8 mouse cellular contexts compared by ENCODE assay signal in the genomic region with DNA sequence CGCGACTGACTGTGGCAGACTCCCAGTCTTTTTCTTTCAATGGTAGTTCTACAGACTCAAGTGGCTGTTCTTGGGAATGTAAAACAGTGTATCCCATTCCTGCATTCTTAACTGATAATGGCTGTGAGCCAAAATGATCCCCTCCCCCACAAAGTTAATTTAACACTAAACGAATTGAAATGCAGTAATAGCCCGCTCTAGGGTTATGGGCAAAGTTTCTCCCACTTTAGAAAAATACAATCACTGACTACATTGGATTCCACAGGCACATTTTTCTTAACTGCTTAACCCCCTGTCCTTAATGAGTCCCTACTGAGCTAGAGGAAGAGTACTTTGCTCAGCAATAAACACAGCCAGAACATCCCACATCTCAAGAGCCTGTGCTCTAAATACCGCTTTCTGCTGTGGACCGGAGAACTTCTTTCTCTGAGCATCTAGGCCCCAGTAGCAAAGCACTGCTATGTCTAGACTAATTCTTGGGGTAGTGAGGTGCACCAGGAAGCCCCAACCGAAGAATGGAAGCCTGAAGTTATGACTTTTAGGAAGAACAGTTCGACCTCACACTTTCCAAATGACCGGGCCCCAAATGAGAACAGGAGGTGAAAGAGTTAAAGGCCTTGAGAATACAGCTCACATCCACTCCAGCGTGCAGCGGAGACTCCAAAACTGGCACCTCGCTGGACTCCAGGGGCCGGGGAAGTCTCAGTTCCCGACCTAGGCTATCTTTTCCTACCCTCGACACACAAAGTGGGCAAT. TPM values are rescaled to one million over a fixed set of nuclear protein-coding genes. Genes with fewer than 3 reads are reported as not detected.
A peak's percentile ranks its signal among the peaks of the same experiment; 100 is the strongest.
DNase-seq lines count a peak whose midpoint lies in the region; ATAC-seq and TF ChIP-seq lines count a peak whose summit lies in the region.

No protein-coding gene starts in this region.

- TF ChIP-seq POLR2A in limb, embryonic 14.5 days (IDR thresholded peaks at IDR 0.05; ENCODE audit: borderline replicate concordance, extremely low read depth, insufficient read depth, insufficient read length) = no peak

- H3K36me3 ChIP-seq in forebrain, postnatal 0 days (ENCODE audit: insufficient read depth) = no peaks in the 10 kb centered on the region; the same call in 1 of the 2 replicates
- peaks cover 13% of the 10 kb centered on the region for H3K36me3 ChIP-seq in limb, embryonic 14.5 days (ENCODE audit: control insufficient read depth, insufficient read depth, low read length)
- H3K36me3 ChIP-seq in stomach, embryonic 16.5 days (ENCODE audit: control insufficient read depth, insufficient read depth, low read length) = no peaks in the 10 kb centered on the region

- H3K4me3 ChIP-seq in left cerebral cortex, adult 2 months = peak overlapping the region; percentile 84
- H3K4me3 ChIP-seq in forebrain, postnatal 0 days (ENCODE audit: low read depth, low read length) = peak overlapping the region; percentile 75
- peak overlapping the region; percentile 92 for H3K4me3 ChIP-seq in limb, embryonic 14.5 days (replicated peaks; ENCODE audit: low read length)
- peak overlapping the region; percentile 93 for H3K4me3 ChIP-seq in stomach, embryonic 16.5 days (replicated peaks; ENCODE audit: low read length)

- peak overlapping the region; percentile 90 for H3K9ac ChIP-seq in forebrain, postnatal 0 days
- peak overlapping the region; percentile 96 for H3K9ac ChIP-seq in limb, embryonic 14.5 days (ENCODE audit: low read depth, low read length, severe bottlenecking)
- H3K9ac ChIP-seq in stomach, embryonic 16.5 days (ENCODE audit: low read length) = peak overlapping the region; percentile 94

- in situ Hi-C loops in Patski (cut with MboI; ENCODE audit: low pct_unique_long_range_greater_than_20kb) = no loop called here

- intact Hi-C loops in left cerebral cortex, adult 2 months (cut with DNase I) = loop anchor here (5.0 kb wide), 1 partner anchor 180 kb away; the partner anchor contains the start of gene Bmp6
- intact Hi-C loops in left cerebral cortex, postnatal 4 days (cut with DNase I) = no loop called here

- POLR2A ChIA-PET in Patski (lab: Charles Lee) = interaction anchor here (0.6 to 2.4 kb wide), 2 partner anchors 13 to 148 kb away, joined by 3 to 11 read pairs; no protein-coding TSS in a partner anchor

- peak overlapping the region; percentile 84; the same call in 1 of the 2 replicates for H3K27ac ChIP-seq in left cerebral cortex, adult 2 months
- H3K27ac ChIP-seq in forebrain, postnatal 0 days (ENCODE audit: low read depth, low read length) = 0 out of 2 replicates have a peak overlapping the region, but pooled peaks have one; percentile 78
- peak overlapping the region; percentile 93 for H3K27ac ChIP-seq in limb, embryonic 14.5 days (replicated peaks; ENCODE audit: low read depth, low read length)
- H3K27ac ChIP-seq in stomach, embryonic 16.5 days (ENCODE audit: low read length) = peak overlapping the region; percentile 94

- H3K4me2 ChIP-seq in forebrain, postnatal 0 days (ENCODE audit: low read depth) = peak overlapping the region; percentile 81
- peak overlapping the region; percentile 65 for H3K4me2 ChIP-seq in limb, embryonic 14.5 days (replicated peaks; ENCODE audit: low read depth, low read length, severe bottlenecking)
- H3K4me2 ChIP-seq in stomach, embryonic 16.5 days (ENCODE audit: low read depth, low read length) = peak overlapping the region; percentile 71

- CTCF ChIA-PET in Patski (lab: Charles Lee) = no interaction called here

- ATAC-seq in Patski = peak; percentile 10
- ATAC-seq in forebrain, postnatal 0 days = peak; percentile 28
- peak; percentile 32; the same call in 1 of the 2 replicates for ATAC-seq in limb, embryonic 14.5 days (ENCODE audit: low FRiP score, low read depth)
- peak; percentile 4; the same call in 1 of the 2 replicates for ATAC-seq in stomach, embryonic 16.5 days (ENCODE audit: insufficient read depth, low FRiP score)
- ATAC-seq in megakaryocyte progenitor cell, adult 5-6 weeks (replicated peaks; ENCODE audit: poor library complexity) = no peak; the same call in 1 of the 2 replicates

- no peaks in the 10 kb centered on the region for H3K27me3 ChIP-seq in Patski
- no peaks in the 10 kb centered on the region for H3K27me3 ChIP-seq in forebrain, postnatal 0 days (ENCODE audit: insufficient read depth, low read length)
- no peaks in the 10 kb centered on the region for H3K27me3 ChIP-seq in limb, embryonic 14.5 days (ENCODE audit: control insufficient read depth, insufficient read depth, low read length)
- H3K27me3 ChIP-seq in stomach, embryonic 16.5 days (ENCODE audit: control insufficient read depth, insufficient read depth, low read length) = no peaks in the 10 kb centered on the region

- no peaks in the 10 kb centered on the region; the same call in 1 of the 2 replicates for H3K4me1 ChIP-seq in forebrain, postnatal 0 days (ENCODE audit: insufficient read depth)
- H3K4me1 ChIP-seq in limb, embryonic 14.5 days (ENCODE audit: control insufficient read depth, insufficient read depth, low read length) = peaks cover 18% of the 10 kb centered on the region
- H3K4me1 ChIP-seq in stomach, embryonic 16.5 days (ENCODE audit: control insufficient read depth, insufficient read depth, low read length) = peaks cover 26% of the 10 kb centered on the region

- H3K9me3 ChIP-seq in forebrain, postnatal 0 days (ENCODE audit: low read length) = no peaks in the 10 kb centered on the region
- H3K9me3 ChIP-seq in limb, embryonic 14.5 days (ENCODE audit: control insufficient read depth, low read length) = no peaks in the 10 kb centered on the region
- no peaks in the 10 kb centered on the region for H3K9me3 ChIP-seq in stomach, embryonic 16.5 days (replicated peaks; ENCODE audit: control insufficient read depth, low read length)

- DNase-seq in left cerebral cortex, adult 2 months (ENCODE audit: extremely low spot score in 1 of 2, low spot score in 2 of 2) = no peak
- DNase-seq in left cerebral cortex, postnatal 4 days = no peak
- DNase-seq in Patski (ENCODE audit: low read depth, low spot score) = no peak
- peak; percentile 44 for DNase-seq in forebrain, postnatal 0 days
- DNase-seq in limb, embryonic 14.5 days (ENCODE audit: low spot score) = peak; percentile 39
- DNase-seq in urinary bladder, postnatal 14 days (ENCODE audit: low spot score) = no peak

- no peak for TF ChIP-seq CTCF in left cerebral cortex, adult 2 months (IDR thresholded peaks at IDR 0.05)
- TF ChIP-seq CTCF in Patski (IDR thresholded peaks at IDR 0.05) = no peak
- no peak for TF ChIP-seq CTCF in forebrain, postnatal 0 days (IDR thresholded peaks at IDR 0.05; ENCODE audit: low read depth)

- 4% methylated on average over 15 of the region's 15 CpGs for WGBS in forebrain, postnatal 0 days
- 7% methylated on average over 15 of the region's 15 CpGs for WGBS in limb, embryonic 14.5 days
- WGBS in stomach, embryonic 16.5 days = 7% methylated on average over 15 of the region's 15 CpGs

RNA-seq across cellular contexts. Expression of gene Txndc5, which starts 1.4 kb away (rescaled TPM):
- total RNA-seq in left cerebral cortex, adult 2 months (2021) = 10 to 100 TPM; 47.0 to 47.4 TPM
- total RNA-seq in left cerebral cortex, postnatal 4 days (2021) = 10 to 100 TPM; 45.6 to 45.8 TPM
- 337 TPM for polyA plus RNA-seq in Patski (2021)
- total RNA-seq in forebrain, postnatal 0 days (2014; rRNA removed) = 58.6 and 75.0 TPM in 2 replicates
- polyA plus RNA-seq in forebrain, postnatal 0 days (2015; fragmentation: Nextera tagmentation; extraction: Ambion mirVana) = 63.8 and 70.4 TPM in 2 replicates
- polyA plus RNA-seq in limb, embryonic 14.5 days (2012; rRNA removed) = 212 and 218 TPM in 2 replicates
- 342 and 345 TPM in 2 replicates for polyA plus RNA-seq in limb, embryonic 14.5 days (2014; fragmentation: Nextera tagmentation; extraction: Ambion mirVana)
- polyA plus RNA-seq in stomach, embryonic 16.5 days (2015; fragmentation: Nextera tagmentation; extraction: Ambion mirVana) = 242 and 252 TPM in 2 replicates
- 58.2 and 58.3 TPM in 2 replicates for total RNA-seq in megakaryocyte progenitor cell, adult 5-6 weeks (2015)
- total RNA-seq in megakaryocyte progenitor cell, adult 5-6 weeks (2017) = 56.3 and 67.4 TPM in 2 replicates

Comparison
In these comparisons a context has a peak if more than half of its experiments do, and no peak if none do; other contexts are left out.
1. DNase-seq: peak in forebrain, postnatal 0 days (single experiment) and limb, embryonic 14.5 days (single experiment); none in left cerebral cortex, adult 2 months (0 of 2), left cerebral cortex, postnatal 4 days (single experiment), Patski (single experiment) and urinary bladder, postnatal 14 days (single experiment).
2. Peak in every context shown above with its lines, with median percentiles within 50 percentile points of each other: H3K27ac ChIP-seq, H3K4me3 ChIP-seq, H3K4me2 ChIP-seq and H3K9ac ChIP-seq.